Mouse (Mus musculus) ES-Bruce4 (cell line): ENCODE measurements around the gene Lrmda. TPM values are rescaled to one million over a fixed set of nuclear protein-coding genes. Genes with fewer than 3 reads are reported as not detected.

Experiments used
- H3K27ac ChIP-seq: 2 replicates; pipeline ENCODE4 v1.5.1; 2012; ENCODE audit warnings: low read length, inconsistent platforms; ENCODE audit not compliant: insufficient read depth
- H3K27me3 ChIP-seq: 2 replicates; pipeline ENCODE4 v1.6.1; 2012; ENCODE audit warnings: mild to moderate bottlenecking, low read length, inconsistent platforms; ENCODE audit not compliant: control insufficient read depth, poor library complexity, insufficient read depth, severe bottlenecking
- H3K36me3 ChIP-seq: 2 replicates; pipeline ENCODE4 v1.6.1; 2012; ENCODE audit warnings: inconsistent platforms, mild to moderate bottlenecking, low read length, moderate library complexity; ENCODE audit not compliant: control insufficient read depth, poor library complexity, insufficient read depth, severe bottlenecking
- H3K4me1 ChIP-seq: one replicate; pipeline ENCODE4 v1.8.1; 2011; ENCODE audit warnings: low read length; ENCODE audit not compliant: control insufficient read depth, insufficient read depth
- H3K4me3 ChIP-seq: 2 replicates; pipeline ENCODE4 v1.5.1; 2011; ENCODE audit warnings: low read depth, mild to moderate bottlenecking, low read length
- H3K9ac ChIP-seq: 2 replicates; pipeline ENCODE4 v1.6.1; 2012; ENCODE audit warnings: low read depth, mild to moderate bottlenecking, inconsistent platforms; ENCODE audit not compliant: poor library complexity, severe bottlenecking
- H3K9me3 ChIP-seq: replicated peaks from 2 replicates; pipeline ENCODE4 v1.6.1; 2012; ENCODE audit warnings: mild to moderate bottlenecking, low read length, inconsistent platforms; ENCODE audit not compliant: control insufficient read depth, poor library complexity, insufficient read depth, severe bottlenecking
- CTCF ChIP-seq: IDR thresholded peaks from one replicate; pipeline ENCODE4 v1.8.1; 2011; ENCODE audit warnings: low read depth, low read length
- EP300 ChIP-seq: IDR thresholded peaks from 2 replicates; pipeline ENCODE4 v1.6.1; 2011; ENCODE audit warnings: low read depth, low read length; ENCODE audit not compliant: insufficient read depth
- POLR2A ChIP-seq: IDR thresholded peaks from one replicate; pipeline ENCODE4 v1.8.1; 2011; ENCODE audit warnings: low read length; ENCODE audit not compliant: insufficient read depth
- polyA plus RNA-seq: library from polyadenylated mRNA; stranded (reverse); fragments of >200 nt; gene quantifications from 2 replicates; pipeline ENCODE4 v1.2.4, GENCODE M21; 2011; ENCODE audit warnings: low read depth; ENCODE audit not compliant: missing spikeins, insufficient read depth, insufficient read length

Lrmda gene
- polyA plus RNA-seq, 1 experiment: not detected

DNA sequence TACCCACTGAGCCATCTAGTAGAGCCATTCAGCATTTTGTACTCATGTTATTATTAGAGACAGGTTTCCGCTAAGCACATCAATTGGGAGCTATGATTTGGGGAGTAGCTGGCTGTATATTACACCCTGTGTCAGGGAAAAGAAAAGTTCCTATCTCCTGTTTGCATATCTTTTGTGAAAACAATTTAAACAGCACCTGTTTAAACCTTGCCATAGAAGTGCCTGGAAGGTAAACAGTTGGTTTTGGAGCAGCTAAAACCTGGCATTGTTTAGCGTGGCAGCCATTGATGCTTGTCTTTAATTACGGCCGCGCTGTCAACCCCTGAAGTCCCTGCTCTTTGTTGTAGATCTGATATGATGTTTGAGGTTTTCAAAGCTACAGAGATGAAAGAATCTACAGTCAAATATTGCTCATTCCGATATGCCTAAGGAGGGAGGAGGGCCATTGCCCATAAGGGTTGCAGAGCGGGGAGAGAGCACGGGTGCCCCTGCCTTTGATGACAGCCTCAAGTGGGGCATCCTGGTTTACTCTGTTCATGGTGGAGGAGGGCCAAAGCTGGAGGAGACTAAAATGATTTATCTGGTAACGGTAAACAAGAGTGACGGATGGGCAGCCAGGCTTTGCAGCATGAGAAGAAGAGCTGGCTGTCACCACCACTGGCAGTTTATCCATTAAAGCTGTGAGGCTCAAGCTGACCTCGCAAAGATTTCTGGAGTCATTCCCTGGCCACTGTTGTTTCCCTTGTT lies 306.9 kb downstream of the Lrmda start:
- H3K4me3 ChIP-seq: no peak overlapping the region
- TF ChIP-seq EP300 (no peak), CTCF (no peak), POLR2A (no peak)
- H3K9ac ChIP-seq: no peak overlapping the region
- H3K4me1 ChIP-seq: no peaks in the 10 kb centered on the region
- H3K27me3 ChIP-seq: no peaks in the 10 kb centered on the region
- no peaks in the 10 kb centered on the region for H3K36me3 ChIP-seq
- no peak overlapping the region for H3K27ac ChIP-seq
- no peaks in the 10 kb centered on the region for H3K9me3 ChIP-seq

DNA sequence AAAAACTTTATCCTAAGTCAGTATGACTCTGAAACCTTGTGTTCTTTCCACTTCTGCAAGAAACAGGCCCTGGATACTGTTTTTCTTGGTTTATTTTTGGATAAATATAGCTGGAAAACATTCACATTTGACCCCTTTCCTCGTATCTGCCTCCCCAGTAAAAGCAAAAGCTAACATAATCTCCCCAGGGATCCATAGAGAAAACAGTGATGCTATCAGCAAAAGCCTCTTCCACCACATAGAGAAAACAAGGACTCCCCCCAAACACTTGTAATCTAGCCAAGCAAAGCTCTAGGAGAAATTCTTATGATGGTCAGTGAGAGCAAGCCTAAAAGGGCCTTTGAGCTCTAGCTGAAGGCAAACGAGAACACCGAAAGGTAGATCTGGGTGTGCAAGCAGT lies 309.7 kb downstream of the Lrmda start:
- Histone ChIP-seq H3K9me3 (no peaks in the 10 kb centered on the region), H3K27me3 (no peaks in the 10 kb centered on the region), H3K27ac (no peak overlapping the region), H3K4me1 (no peaks in the 10 kb centered on the region), H3K4me3 (no peak overlapping the region), H3K9ac (no peak overlapping the region), H3K36me3 (no peaks in the 10 kb centered on the region)
- TF ChIP-seq POLR2A (no peak), CTCF (no peak), EP300 (no peak)

DNA sequence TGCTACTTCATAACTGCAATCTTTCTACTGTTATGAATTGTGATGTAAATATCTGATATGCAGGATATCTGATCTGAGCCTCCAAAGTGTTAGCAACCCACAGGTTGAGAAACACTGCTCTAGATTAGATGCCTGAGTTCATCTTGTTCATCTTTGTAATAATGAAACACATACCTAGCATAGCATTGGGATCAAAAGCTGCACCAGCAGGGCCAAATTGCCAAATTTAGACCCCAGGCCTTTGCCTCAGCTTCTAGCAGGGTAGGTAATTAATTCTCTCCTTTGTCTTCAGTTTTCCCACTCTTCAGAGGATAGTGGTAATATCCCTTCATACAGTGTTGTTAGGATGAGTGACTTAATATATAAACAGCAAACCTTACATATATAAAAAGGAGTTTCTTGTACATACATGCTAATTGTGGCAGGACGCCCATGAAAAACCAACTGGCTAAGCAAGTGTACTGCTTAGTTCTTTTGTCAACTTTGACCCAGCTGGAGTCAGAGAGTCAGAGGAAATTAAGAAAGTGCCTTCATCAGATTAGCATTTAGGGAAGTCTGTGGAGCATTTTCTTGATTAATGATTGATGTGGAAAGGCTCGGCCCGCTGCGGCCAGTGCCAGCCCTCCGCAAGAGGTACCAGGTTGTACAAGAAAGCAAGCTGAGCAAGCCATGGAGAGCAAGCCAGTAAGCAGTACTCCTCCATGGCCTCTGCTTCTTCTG lies 315.7 kb downstream of the Lrmda start:
- H3K27me3 ChIP-seq: no peaks in the 10 kb centered on the region; the same call in 1 of the 2 replicates
- H3K9me3 ChIP-seq: no peaks in the 10 kb centered on the region
- H3K4me3 ChIP-seq: no peak overlapping the region
- H3K4me1 ChIP-seq: no peaks in the 10 kb centered on the region
- H3K27ac ChIP-seq: no peak overlapping the region
- TF ChIP-seq EP300: no peak
- no peak for TF ChIP-seq CTCF
- TF ChIP-seq POLR2A: no peak
- no peaks in the 10 kb centered on the region for H3K36me3 ChIP-seq
- no peak overlapping the region for H3K9ac ChIP-seq

DNA sequence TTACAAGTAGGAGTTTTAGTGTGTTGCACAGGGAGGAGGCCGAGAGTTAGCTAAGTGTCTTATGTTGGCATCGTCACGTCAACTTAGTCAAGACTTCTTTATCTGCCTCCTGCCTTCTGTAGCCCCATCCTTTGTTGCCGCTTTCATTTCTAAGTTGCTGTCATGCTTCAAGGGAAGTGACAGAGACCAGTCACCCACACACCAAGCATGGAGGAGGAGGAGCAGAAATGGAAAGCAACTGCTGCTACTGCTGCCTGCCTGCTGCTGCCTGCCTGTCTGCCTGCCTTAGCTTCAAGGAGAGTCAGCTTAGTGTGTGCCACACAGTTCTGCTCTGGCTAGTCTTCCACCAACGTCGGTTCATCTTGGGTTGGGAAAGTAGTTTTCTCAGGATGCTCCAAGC lies 319.7 kb downstream of the Lrmda start:
- no peak overlapping the region for H3K27ac ChIP-seq
- no peaks in the 10 kb centered on the region for H3K4me1 ChIP-seq
- TF ChIP-seq POLR2A (no peak), CTCF (no peak), EP300 (no peak)
- H3K4me3 ChIP-seq: no peak overlapping the region
- H3K9ac ChIP-seq: no peak overlapping the region
- no peaks in the 10 kb centered on the region; the same call in 1 of the 2 replicates for H3K27me3 ChIP-seq
- H3K9me3 ChIP-seq: no peaks in the 10 kb centered on the region; the same call in 1 of the 2 replicates
- no peaks in the 10 kb centered on the region for H3K36me3 ChIP-seq

DNA sequence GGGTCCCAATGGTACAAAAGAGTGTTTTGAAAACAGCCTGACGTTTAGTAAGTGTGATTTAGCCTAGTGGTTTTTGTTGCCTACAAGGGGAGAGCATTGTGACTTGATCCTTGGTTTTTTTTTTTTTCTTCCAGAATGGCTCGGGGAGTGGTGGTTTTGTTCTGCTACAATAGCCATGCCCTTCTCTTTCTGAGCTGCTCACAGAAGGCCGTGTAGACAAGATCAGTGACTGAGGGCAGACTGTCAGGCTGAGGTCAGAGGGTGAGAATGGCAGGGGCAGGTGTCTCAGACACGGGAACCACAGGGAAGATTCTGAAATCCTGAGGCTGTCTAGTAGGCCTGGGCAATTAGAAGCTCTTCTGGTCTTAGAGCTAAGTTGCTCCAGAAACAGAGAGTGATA lies 323.8 kb downstream of the Lrmda start:
- Histone ChIP-seq H3K4me3 (no peak overlapping the region), H3K9ac (no peak overlapping the region), H3K27me3 (no peaks in the 10 kb centered on the region)

DNA sequence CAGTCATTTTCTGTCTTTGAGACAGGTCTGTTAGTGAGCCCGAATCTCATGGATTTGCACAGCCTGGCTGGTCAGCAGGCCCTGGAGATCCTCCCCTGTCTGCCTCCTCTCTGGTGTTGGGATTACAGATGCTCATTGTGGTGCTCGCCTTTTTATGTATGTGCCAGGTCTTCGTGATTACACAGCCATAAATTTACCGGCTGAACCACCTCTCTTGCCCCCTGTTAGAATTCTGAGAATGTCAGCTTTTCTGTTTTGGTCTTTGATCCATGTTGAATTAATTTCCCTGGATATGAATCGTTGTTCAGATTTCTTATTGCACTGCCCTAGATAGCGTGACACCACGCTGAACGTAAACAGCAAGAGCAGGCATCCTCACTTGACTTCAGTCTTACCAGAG lies 325.7 kb downstream of the Lrmda start:
- no peaks in the 10 kb centered on the region for H3K27me3 ChIP-seq
- no peaks in the 10 kb centered on the region; the same call in 1 of the 2 replicates for H3K9me3 ChIP-seq
- no peaks in the 10 kb centered on the region for H3K4me1 ChIP-seq
- no peak overlapping the region for H3K9ac ChIP-seq
- H3K36me3 ChIP-seq: no peaks in the 10 kb centered on the region
- TF ChIP-seq POLR2A (no peak), CTCF (no peak), EP300 (no peak)
- H3K4me3 ChIP-seq: no peak overlapping the region
- no peak overlapping the region for H3K27ac ChIP-seq

More for the DNA sequence above, 323.8 kb downstream of the Lrmda start:
- no peaks in the 10 kb centered on the region for H3K36me3 ChIP-seq
- TF ChIP-seq CTCF (no peak), POLR2A (no peak), EP300 (no peak)
- no peaks in the 10 kb centered on the region; the same call in 1 of the 2 replicates for H3K9me3 ChIP-seq
- no peak overlapping the region for H3K27ac ChIP-seq
- H3K4me1 ChIP-seq: no peaks in the 10 kb centered on the region
